Mouse (Mus musculus): Measurements from ENCODE around the gene Mrpl37. TPM values are rescaled to one million over a fixed set of nuclear protein-coding genes. Genes with fewer than 3 reads are reported as not detected.
A peak's percentile ranks its signal among the peaks of the same experiment; 100 is the strongest.
"Not testable (repeated sequence)": the region's sequence is repeated elsewhere in the genome, so short reads cannot be mapped to it uniquely, and the experiment has no call there.

Gene Mrpl37
- polyA plus RNA-seq (2014; fragmentation: Nextera tagmentation; extraction: Ambion mirVana): 120 and 122 TPM in 2 replicates

DNA sequence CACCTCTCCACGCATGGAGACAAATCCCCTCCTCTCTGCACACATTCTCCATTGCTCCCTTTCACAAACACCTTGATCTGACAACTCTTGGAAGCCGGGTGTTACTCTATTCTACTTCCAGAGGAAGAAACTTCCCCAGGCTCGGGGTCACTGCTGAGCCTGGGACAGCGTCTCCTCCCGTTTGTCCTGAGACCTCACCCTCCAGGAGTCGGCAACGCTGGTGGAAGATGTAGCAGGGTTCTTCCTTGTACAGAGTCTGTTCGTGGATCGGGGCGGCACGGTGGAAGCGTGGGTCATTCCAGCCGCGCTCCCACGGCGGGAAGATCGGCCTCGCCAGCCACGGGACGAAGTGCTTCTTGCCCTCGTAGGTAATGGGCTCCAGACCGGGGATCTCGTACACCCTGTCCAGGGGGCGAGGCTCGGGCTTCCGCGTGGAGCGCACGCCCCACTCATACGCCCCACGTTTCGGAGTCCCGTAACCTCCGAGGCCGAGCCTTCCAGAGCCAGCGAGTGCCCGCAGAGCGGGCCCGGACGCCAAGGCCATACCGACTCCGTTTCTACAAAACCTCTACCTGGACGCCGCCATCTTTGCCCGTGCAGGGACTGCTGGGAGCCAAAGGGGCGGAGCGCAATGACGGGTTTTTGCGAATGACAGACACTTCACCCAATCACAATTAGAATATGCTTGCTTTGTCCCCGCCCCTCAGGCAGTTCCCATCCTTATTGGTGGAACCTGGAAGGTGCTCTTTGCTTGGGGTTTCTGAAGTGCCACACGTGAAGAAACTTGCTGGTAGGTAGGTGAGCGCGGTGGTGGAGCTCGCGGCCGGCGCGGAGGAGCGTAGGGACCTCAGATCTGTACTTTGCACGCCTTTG is at the start of gene Mrpl37, which contains the start of gene Cyb5rl:
Gene Mrpl37, minus strand, starts transcription at position 617 of the 873 bp plus-strand sequence.
Gene Cyb5rl, plus strand, starts transcription at position 737 of the 873 bp plus-strand sequence.
- H3K4me2 ChIP-seq (ENCODE audit: low read depth, low read length): peak within 1 kb of the TSS; percentile 94
- ATAC-seq (replicated peaks; ENCODE audit: insufficient number of reproducible peaks, low FRiP score, low TSS enrichment, low read depth) (peak; percentile 95), DNase-seq (ENCODE audit: low spot score) (peak; percentile 98)
- H3K27ac ChIP-seq (replicated peaks; ENCODE audit: low read depth, low read length): no peak within 1 kb of the TSS
- peak within 1 kb of the TSS; percentile 91 for H3K9ac ChIP-seq (replicated peaks; ENCODE audit: low read length)
- no peaks in the 10 kb centered on the region for H3K9me3 ChIP-seq (replicated peaks; ENCODE audit: control insufficient read depth, low read length)
- H3K4me1 ChIP-seq (ENCODE audit: control insufficient read depth, insufficient read depth, low read length): peaks cover 2% of the 10 kb centered on the region
- under 1% methylated on average over 60 of the region's 60 CpGs for WGBS
- peak within 1 kb of the TSS; percentile 86 for H3K4me3 ChIP-seq (ENCODE audit: low read depth, low read length)
- no peaks in the 10 kb centered on the region for H3K27me3 ChIP-seq (ENCODE audit: control insufficient read depth, insufficient read depth, low read length)
- H3K36me3 ChIP-seq (replicated peaks; ENCODE audit: control insufficient read depth, insufficient read depth, low read depth, low read length): no peaks in the 10 kb centered on the region; the same call in 1 of the 2 replicates

DNA sequence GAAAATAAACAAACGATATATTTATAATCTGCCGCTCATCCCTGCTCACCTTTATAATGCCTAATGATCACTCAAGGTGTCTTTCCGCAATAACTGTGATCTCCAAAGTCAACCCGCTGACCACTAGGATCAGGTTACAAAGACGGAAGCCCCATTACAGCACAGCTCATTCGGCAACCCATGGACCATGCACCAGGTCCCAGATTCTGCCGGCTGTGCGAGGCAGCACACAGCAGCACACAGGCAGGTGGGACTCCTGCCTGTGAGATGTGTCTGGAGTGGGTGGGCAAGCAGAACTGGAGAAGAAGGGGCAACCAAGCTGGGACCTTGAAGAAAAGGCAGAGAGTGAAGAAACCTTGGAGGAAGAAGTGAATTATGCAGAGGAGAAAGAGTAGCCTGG is 47.6 kb upstream of the Mrpl37 start:
- Histone ChIP-seq H3K36me3 (replicated peaks; ENCODE audit: control insufficient read depth, insufficient read depth, low read depth, low read length) (no peaks in the 10 kb centered on the region), H3K27ac (replicated peaks; ENCODE audit: low read depth, low read length) (no peak overlapping the region), H3K27me3 (ENCODE audit: control insufficient read depth, insufficient read depth, low read length) (no peaks in the 10 kb centered on the region), H3K4me2 (ENCODE audit: low read depth, low read length) (no peak overlapping the region), H3K9ac (replicated peaks; ENCODE audit: low read length) (no peak overlapping the region), H3K4me1 (ENCODE audit: control insufficient read depth, insufficient read depth, low read length) (no peaks in the 10 kb centered on the region; the same call in 1 of the 2 replicates), H3K9me3 (replicated peaks; ENCODE audit: control insufficient read depth, low read length) (no peaks in the 10 kb centered on the region), H3K4me3 (ENCODE audit: low read depth, low read length) (no peak overlapping the region)
- 46% methylated on average over 8 of the region's 8 CpGs for WGBS
- DNase-seq (ENCODE audit: low spot score) (no peak), ATAC-seq (replicated peaks; ENCODE audit: insufficient number of reproducible peaks, low FRiP score, low TSS enrichment, low read depth) (no peak)

DNA sequence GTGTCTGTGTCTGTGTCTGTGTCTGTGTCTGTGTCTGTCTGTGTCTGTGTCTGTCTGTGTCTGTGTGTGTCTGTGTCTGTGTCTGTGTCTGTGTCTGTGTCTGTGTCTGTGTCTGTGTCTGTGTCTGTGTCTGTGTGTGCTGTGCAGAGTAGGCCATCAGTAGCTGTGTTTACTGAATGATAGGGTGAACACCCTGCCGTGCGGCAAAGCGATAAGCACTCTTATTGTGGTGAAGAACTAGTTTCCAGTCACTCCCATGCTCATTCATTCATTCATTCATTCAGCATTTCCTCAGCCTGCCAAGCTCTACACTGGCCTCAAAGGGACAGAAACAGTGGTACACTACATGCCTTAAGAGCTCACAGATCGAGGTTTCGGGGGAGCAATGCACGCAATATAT is 42.5 kb upstream of the Mrpl37 start:
- not testable (repeated sequence) for H3K9ac ChIP-seq (replicated peaks; ENCODE audit: low read length); H3K9me3 ChIP-seq (replicated peaks; ENCODE audit: control insufficient read depth, low read length); H3K27me3 ChIP-seq (ENCODE audit: control insufficient read depth, insufficient read depth, low read length); DNase-seq (ENCODE audit: low spot score); H3K4me3 ChIP-seq (ENCODE audit: low read depth, low read length); H3K4me2 ChIP-seq (ENCODE audit: low read depth, low read length); H3K36me3 ChIP-seq (replicated peaks; ENCODE audit: control insufficient read depth, insufficient read depth, low read depth, low read length); H3K4me1 ChIP-seq (ENCODE audit: control insufficient read depth, insufficient read depth, low read length); ATAC-seq (replicated peaks; ENCODE audit: insufficient number of reproducible peaks, low FRiP score, low TSS enrichment, low read depth); H3K27ac ChIP-seq (replicated peaks; ENCODE audit: low read depth, low read length)
- WGBS: 93% methylated on average over 6 of the region's 6 CpGs

DNA sequence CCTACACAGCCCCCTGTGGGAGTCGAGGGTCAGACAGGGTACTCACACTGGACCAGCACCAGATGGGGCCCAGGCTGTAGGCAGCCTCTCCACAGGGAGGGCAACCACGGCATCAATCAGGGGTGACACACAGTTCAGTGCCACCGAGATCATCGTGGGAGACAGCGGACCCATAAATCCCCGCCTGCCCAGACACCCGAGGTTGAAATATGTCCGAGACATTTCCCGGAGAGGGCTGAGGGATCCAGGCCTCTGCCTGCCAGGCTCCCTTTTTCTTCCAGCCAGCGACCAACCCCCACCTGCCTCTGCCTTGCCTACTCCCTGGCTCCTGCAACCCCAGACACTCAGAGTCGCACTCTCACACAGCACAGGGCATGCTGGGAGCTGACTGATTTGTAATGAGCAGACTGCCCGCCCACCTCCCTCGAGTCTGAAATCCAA is 41.6 kb upstream of the Mrpl37 start:
- 62% methylated on average over 13 of the region's 13 CpGs for WGBS
- ATAC-seq (replicated peaks; ENCODE audit: insufficient number of reproducible peaks, low FRiP score, low TSS enrichment, low read depth): peak; percentile 58; the same call in 1 of the 2 replicates

DNA sequence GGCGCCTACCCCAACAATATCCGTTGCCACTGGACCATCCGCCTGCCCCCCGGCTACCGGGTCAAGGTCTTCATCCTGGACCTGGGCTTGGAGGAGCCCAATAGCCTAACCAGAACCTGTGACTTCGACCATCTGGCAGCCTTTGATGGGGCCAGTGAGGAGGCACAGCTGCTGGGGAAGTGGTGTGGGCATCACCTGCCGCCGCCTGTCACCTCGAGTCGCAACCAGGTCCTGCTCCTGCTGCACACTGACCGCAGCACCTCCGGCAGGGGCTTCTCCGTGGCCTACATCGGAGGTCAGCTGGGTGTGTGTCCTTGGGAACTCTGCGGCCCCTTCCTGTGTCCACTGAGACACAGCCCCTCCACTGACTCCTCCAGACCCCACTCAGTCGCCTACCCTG is 40.1 kb upstream of the Mrpl37 start:
- 93% methylated on average over 16 of the region's 16 CpGs for WGBS
- no peaks in the 10 kb centered on the region for H3K4me1 ChIP-seq (ENCODE audit: control insufficient read depth, insufficient read depth, low read length)
- no peak overlapping the region for H3K27ac ChIP-seq (replicated peaks; ENCODE audit: low read depth, low read length)
- H3K4me2 ChIP-seq (ENCODE audit: low read depth, low read length): no peak overlapping the region
- no peak overlapping the region for H3K9ac ChIP-seq (replicated peaks; ENCODE audit: low read length)
- H3K4me3 ChIP-seq (ENCODE audit: low read depth, low read length): no peak overlapping the region
- no peaks in the 10 kb centered on the region for H3K36me3 ChIP-seq (replicated peaks; ENCODE audit: control insufficient read depth, insufficient read depth, low read depth, low read length)
- H3K27me3 ChIP-seq (ENCODE audit: control insufficient read depth, insufficient read depth, low read length): no peaks in the 10 kb centered on the region
- DNase-seq (ENCODE audit: low spot score) (no peak), ATAC-seq (replicated peaks; ENCODE audit: insufficient number of reproducible peaks, low FRiP score, low TSS enrichment, low read depth) (no peak)
- H3K9me3 ChIP-seq (replicated peaks; ENCODE audit: control insufficient read depth, low read length): no peaks in the 10 kb centered on the region

More for the DNA sequence above, 41.6 kb upstream of the Mrpl37 start:
- no peak overlapping the region for H3K4me3 ChIP-seq (ENCODE audit: low read depth, low read length)
- no peaks in the 10 kb centered on the region for H3K4me1 ChIP-seq (ENCODE audit: control insufficient read depth, insufficient read depth, low read length)
- H3K27me3 ChIP-seq (ENCODE audit: control insufficient read depth, insufficient read depth, low read length): no peaks in the 10 kb centered on the region
- peak; percentile 47 for DNase-seq (ENCODE audit: low spot score)
- no peaks in the 10 kb centered on the region for H3K9me3 ChIP-seq (replicated peaks; ENCODE audit: control insufficient read depth, low read length)
- no peak overlapping the region for H3K27ac ChIP-seq (replicated peaks; ENCODE audit: low read depth, low read length)
- no peak overlapping the region for H3K4me2 ChIP-seq (ENCODE audit: low read depth, low read length)
- H3K9ac ChIP-seq (replicated peaks; ENCODE audit: low read length): no peak overlapping the region; the same call in 1 of the 2 replicates
- no peaks in the 10 kb centered on the region for H3K36me3 ChIP-seq (replicated peaks; ENCODE audit: control insufficient read depth, insufficient read depth, low read depth, low read length)

DNA sequence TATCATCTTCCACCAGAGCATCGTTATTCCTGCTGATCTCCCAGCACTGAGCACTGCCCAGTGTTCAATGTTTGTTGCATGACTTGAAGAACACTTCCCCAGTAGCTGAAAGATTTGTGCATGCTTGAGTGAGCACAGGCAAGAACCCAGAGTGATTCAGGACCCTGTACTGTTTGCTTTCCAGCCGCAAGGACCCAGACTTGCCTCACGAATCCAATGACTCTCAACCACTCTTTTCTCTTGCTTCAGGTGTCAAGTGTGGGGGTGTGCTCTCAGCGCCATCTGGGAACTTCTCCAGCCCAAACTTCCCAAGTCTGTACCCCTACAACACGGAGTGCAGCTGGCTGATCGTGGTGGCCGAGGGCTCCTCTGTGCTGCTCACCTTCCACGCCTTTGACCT is 35.6 kb upstream of the Mrpl37 start:
- Histone ChIP-seq H3K27ac (replicated peaks; ENCODE audit: low read depth, low read length) (no peak overlapping the region), H3K4me3 (ENCODE audit: low read depth, low read length) (no peak overlapping the region), H3K27me3 (ENCODE audit: control insufficient read depth, insufficient read depth, low read length) (no peaks in the 10 kb centered on the region), H3K4me1 (ENCODE audit: control insufficient read depth, insufficient read depth, low read length) (no peaks in the 10 kb centered on the region; the same call in 1 of the 2 replicates), H3K4me2 (ENCODE audit: low read depth, low read length) (no peak overlapping the region), H3K36me3 (replicated peaks; ENCODE audit: control insufficient read depth, insufficient read depth, low read depth, low read length) (no peaks in the 10 kb centered on the region), H3K9ac (replicated peaks; ENCODE audit: low read length) (no peak overlapping the region), H3K9me3 (replicated peaks; ENCODE audit: control insufficient read depth, low read length) (no peaks in the 10 kb centered on the region)
- ATAC-seq (replicated peaks; ENCODE audit: insufficient number of reproducible peaks, low FRiP score, low TSS enrichment, low read depth) (no peak), DNase-seq (ENCODE audit: low spot score) (no peak)
- 65% methylated on average over 8 of the region's 8 CpGs for WGBS

DNA sequence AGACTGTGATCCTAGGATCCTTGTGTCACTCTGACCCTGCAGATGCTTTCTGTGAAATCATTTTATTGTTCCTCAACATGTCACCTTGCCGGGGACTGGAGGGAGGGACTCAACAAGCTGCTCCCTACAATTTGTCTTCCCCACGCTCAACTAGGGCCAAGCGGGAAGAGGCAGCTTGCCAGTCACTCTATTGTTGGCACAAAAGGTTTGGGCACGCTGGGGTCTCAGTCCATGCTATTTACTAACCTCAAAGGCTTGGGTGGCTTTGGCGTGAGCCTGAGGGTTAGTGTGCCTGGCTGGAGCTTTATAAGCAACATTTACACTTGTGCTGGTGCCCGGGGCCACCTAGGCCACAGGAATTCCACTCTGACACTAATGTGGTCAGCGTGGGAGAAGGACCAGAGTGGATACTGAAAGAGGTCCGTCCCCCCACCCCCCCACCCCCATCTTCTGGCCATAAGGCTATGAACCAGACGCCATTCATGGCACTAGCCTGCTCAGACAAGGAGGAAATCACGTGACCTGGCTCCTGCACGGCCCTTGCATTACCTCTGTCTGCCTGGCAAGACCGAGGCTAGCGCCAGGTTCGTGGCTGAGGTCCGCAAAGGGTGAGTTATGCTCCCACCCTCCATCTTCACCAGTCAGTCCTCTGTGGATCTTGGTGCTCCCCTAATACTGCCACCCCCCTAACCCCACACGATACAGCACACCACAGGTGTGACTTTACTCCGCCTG is 32.3 kb upstream of the Mrpl37 start:
- Histone ChIP-seq H3K4me1 (ENCODE audit: control insufficient read depth, insufficient read depth, low read length) (no peaks in the 10 kb centered on the region; the same call in 1 of the 2 replicates), H3K36me3 (replicated peaks; ENCODE audit: control insufficient read depth, insufficient read depth, low read depth, low read length) (no peaks in the 10 kb centered on the region), H3K4me3 (ENCODE audit: low read depth, low read length) (no peak overlapping the region), H3K9me3 (replicated peaks; ENCODE audit: control insufficient read depth, low read length) (no peaks in the 10 kb centered on the region), H3K9ac (replicated peaks; ENCODE audit: low read length) (no peak overlapping the region), H3K27me3 (ENCODE audit: control insufficient read depth, insufficient read depth, low read length) (no peaks in the 10 kb centered on the region), H3K27ac (replicated peaks; ENCODE audit: low read depth, low read length) (no peak overlapping the region), H3K4me2 (ENCODE audit: low read depth, low read length) (no peak overlapping the region)
- DNase-seq (ENCODE audit: low spot score) (no peak), ATAC-seq (replicated peaks; ENCODE audit: insufficient number of reproducible peaks, low FRiP score, low TSS enrichment, low read depth) (no peak)
- WGBS: 72% methylated on average over 17 of the region's 17 CpGs

Data from embryonic facial prominence, embryonic 11.5 days (tissue).